Mouse (Mus musculus): ENCODE measurements at regions not wholly inside any gene's neighbourhood (a gene's known extent, or its start where the extent isn't known, plus 50 kb on each side); places are given as distances from the start of the nearest gene placed in this dataset.

GRCm38 (mm10) chr1:42230469-42231040, 465.0 kb upstream of the Pou3f3 start:
- TF ChIP-seq EP300 (IDR thresholded peaks at IDR 0.05; ENCODE audit: low read depth): no peak
- no peak for TF ChIP-seq CTCF (IDR thresholded peaks at IDR 0.05; ENCODE audit: low read depth)

All from liver, postnatal 0 days (tissue).